Mouse (Mus musculus) T-helper 2 cell (primary cell): ENCODE measurements around the gene Lpin1.

Source experiments
- in situ Hi-C: fragments of 300-600 bp; cut with MboI, MseI; formaldehyde crosslinking; loops from one replicate; pipeline ENCODE4 v1.15.1; 2025; ENCODE audit warnings: high pct_unique_total_duplicates

Gene Lpin1

DNA sequence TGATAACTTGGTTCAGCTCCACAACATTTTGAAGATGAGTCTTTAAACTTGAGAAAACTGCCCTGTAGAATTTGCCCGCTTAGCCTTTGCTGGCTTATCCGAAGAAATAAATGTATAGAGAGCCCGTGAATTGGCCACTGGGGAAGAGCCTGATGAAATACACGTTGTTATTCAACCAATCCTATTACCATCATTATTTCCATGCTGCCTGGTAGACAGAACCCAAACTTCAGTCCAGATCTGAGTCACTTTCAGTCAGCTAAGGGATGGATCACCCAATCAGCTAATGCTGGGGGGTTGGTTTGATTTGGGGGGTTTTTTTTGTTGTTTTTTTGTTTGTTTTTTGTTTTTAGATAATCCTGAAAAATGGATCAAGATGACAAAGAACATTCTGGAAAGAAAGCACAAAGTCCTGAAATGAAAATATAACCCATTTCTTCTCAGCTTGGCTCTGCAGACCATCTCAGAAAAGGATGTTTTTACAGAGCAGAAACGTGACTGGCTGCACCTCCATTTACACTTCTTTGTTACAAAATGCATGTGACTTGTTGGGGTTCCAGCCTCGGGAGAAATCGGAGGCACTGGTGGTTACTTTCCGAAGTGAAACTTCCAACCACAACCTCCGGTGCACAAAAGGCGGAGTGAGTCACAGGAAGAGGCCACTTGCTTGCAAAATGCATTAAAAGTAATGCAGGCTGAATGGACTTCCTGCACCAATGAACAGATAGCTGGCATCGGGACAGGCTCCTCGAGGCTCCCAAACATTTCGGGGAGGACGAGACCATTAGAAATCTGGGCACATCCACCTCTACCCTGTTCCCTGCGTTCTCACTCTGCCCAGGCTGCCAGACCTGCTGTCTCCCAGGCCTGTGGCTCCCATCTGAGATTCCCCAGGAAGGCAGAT lies 78.6 kb downstream of the Lpin1 start:
- in situ Hi-C loops, result loop anchor here (5.0 to 10.0 kb wide), 3 partner anchors 357 to 715 kb away; partner anchors contain the start of gene Trib2

DNA sequence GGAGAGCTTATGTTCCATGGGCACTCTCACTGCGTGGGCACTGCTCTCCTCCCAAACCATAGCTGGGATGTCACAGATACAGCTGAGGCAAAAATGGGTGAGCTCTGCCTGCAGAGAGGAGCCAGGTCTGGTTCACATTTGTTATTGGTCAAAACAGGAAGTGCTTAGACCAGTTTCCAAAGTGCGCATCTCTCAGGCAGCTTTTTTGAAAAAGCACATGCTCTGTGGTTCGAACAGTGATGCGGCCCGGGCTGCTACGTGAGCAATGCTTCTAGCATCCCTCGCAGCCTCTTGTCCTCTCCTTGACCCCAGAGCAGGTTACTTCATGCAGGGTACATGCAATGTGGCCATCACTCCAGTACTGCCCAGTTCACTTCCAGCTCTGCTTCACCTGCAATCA lies 82.1 kb downstream of the Lpin1 start:
- in situ Hi-C loops, result no loop called here

DNA sequence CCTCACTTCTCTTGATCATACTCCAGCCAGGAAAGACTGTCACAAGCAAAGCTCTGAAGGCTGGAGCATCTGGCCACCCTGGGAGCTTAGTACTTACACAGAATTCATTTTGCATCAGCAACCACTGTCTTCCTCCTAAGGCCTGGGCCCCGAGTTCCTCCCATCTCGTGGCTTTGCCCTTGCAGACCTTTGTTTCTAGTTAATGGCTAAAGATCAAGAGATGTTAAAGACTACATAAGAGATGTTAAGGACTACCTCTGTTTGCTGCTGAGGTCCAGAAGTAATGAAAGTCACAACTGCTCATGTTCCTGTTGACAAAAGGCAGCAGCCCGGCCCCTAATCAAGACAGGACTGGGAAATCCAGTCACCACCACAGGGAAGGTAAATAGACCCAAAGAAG lies 82.8 kb downstream of the Lpin1 start:
- in situ Hi-C loops, result no loop called here

DNA sequence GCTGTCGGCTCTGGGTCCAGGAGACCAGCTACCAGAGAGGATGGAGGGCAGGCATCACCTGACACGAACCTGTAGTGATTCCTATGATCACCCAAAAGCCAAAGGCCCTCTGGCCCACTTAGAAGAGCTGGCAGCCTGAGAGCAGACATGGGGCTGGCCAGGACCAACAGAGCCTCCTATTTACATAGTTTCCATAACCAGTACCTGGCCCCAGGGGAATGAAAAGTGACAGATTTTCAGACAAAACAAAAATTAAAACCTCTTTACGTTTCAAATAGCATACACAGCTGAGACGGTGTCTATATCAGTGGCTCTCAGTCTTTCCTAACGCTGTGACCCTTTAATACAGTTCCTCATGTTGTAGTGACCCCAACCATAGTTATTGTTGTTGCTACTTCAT lies 83.9 kb downstream of the Lpin1 start:
- in situ Hi-C loops, result no loop called here

DNA sequence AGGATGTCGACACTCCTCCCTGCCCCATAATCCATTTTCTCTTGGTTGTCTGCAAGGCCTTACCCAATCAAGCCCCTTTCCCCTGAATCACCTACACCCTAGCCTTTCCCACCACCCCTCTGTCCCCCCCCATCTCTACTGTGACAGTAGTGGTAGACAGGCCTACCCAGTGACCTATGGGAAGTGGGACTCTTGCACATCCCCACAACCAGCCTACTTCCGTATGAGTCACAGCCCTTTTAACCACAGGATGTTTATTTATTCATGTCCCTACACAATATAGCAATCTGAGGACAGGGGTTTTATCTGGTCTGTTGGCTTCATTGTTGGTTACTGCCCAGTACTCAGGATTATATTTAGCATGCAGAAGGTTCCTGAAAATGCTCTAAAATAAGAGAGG lies 84.6 kb downstream of the Lpin1 start:
- in situ Hi-C loops, result no loop called here

DNA sequence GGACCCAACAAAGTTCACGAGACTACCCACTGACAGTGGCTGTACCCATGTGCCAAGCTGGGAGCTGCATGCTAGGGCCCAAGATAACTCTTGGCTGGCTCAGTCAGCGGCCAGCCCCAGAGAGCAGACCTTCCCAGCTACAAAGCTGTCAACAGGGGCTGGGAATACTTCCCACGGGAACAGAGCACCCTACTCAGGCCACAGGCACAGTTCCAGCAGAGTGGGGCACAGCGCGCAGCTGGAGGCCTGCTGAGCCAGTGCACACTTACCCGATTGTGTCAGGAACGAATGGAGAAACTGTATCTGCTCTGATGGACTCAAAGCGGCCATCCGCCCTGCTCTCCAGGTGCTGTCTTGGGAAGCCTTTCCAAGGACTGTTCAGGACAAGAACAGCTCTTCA lies 95.6 kb downstream of the Lpin1 start:
- in situ Hi-C loops, result loop anchor here (25.0 kb wide), 1 partner anchor 978 kb away; no protein-coding TSS in a partner anchor

DNA sequence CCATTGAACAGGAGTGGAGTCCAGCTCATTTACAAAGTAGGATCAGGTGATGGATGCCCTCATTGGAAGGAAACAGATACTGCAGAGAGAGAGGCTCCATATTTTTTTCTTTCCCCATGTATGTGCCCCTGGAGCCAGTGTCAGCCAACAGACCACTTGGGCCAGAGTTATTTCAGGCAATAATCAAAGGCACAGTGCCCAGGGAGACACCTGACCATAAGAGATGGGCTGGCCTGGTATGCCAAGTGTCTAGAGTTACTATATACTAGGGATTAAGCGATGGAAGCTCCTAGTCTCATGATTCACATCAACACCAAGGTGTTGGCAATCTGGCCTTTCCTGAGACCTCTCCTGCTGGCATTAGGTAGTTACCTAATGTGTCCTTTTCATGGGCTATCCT lies 97.8 kb downstream of the Lpin1 start:
- in situ Hi-C loops, result loop anchor here (25.0 kb wide), 1 partner anchor 976 kb away; no protein-coding TSS in a partner anchor

DNA sequence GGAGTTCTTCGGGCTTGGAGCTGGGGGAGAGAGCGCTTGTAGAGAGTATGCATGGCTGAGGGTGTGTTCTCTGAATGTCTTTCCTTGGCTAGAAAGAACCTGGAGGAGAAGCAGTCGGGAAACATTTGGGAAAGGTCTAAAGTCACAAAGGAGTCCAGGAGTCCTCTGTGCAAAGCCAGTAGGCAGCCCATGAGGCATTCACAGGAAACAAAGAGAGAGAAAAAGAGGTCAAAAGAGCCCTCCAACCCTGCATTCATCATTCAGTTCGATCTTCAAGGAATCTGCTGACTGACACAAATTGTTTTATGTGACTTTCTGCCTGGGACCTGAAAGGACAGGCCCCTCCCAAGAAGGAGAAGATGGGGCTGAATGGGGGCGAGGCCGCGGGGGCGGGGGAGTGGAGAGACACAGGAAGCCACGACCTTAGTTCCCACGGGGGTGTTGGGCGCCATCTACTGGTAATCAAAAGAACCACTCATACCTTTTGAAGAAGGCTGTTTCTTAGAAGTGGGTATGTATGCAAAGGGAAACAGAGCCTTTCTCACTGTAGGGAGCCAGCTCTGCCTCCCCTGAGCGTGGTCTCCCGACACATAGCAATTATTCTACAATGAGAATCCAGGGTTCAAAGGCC lies 101.5 kb downstream of the Lpin1 start:
- in situ Hi-C loops, result loop anchor here (25.0 kb wide), 1 partner anchor 972 kb away; no protein-coding TSS in a partner anchor

DNA sequence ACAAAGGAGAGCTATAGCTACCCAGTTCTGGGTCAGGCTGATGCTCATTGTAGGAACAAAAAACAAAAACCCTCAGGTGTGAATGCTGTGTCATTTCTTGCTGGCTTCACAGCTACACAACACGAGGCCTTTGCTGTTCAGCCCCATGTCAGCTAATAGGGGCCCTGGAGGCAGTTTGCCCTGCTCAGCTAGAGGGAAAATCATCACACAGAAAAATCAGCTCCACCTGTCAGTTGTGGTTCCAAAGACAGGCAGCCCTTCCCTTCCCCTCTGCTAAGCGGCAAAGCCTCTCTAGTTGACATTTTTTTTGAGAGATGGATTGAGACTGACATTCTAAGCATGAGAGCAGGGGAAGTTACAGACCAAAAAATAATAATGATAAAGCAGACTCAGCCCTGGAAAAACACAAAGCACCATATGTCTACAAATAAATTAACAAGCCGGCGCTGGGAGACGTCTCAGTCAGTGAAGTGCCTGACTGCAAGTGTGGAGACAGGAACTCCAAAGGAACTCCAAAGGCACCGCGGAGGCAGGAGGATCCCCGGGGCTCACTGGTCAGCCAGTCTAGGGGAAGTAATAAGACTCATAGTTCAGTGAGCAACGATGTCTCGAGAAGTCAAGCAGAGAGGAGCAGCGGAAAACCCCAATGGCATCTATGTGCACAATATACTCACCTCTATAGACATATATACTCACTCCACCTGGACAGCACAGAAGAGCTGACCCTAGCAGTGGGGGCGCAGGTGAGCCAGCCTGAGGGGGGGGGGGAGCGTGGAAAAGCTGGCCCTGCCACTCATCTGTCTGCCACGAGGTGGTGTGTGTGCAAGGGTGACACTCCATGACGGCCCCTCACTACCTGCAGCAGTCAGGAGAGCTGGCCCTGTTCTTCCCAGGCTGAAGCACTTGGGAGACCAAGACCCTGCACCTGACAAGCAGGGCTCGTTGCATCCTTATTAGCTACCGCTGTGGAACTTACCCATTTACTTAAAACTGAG lies 103.7 kb downstream of the Lpin1 start:
- in situ Hi-C loops, result loop anchor here (25.0 kb wide), 1 partner anchor 970 kb away; no protein-coding TSS in a partner anchor

DNA sequence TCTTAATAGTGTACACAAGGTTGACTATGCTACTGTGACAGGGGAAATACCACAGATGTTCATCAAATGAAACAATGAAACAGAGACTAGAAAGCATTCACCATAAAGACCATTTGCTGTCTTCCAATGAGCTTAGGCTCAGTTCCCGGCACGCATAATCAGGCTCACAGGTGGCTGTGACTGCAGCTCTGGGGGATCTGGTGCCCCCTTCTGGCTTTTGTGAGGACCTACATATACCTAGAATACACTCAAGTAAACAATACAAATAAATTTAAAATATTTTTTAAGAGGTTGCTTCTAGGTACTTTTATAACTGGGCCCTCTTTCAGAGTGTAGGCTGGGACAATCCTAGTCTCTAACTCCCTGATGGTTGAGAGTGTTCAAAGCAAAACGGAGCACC lies 106.5 kb downstream of the Lpin1 start:
- in situ Hi-C loops, result loop anchor here (25.0 kb wide), 1 partner anchor 967 kb away; no protein-coding TSS in a partner anchor

DNA sequence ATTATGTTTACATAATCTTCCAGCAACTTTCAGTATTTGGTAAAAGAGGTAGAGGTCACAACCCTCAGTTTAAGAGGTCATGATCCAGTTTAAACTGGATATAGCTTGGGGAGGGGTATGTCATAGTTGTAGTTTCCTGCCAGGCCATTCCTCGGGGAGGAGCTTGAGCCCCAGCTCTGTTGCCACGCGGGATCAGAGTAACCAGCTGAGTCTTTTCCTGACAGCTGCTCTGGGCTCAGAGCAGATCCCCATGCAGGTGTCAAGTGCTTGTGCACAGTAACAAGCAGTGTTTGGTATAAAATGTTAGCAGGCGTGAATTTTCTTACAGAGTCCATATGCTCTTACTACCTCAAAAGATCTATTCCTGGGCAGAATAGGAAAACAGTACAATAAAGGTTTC lies 112.8 kb downstream of the Lpin1 start:
- in situ Hi-C loops, result no loop called here

DNA sequence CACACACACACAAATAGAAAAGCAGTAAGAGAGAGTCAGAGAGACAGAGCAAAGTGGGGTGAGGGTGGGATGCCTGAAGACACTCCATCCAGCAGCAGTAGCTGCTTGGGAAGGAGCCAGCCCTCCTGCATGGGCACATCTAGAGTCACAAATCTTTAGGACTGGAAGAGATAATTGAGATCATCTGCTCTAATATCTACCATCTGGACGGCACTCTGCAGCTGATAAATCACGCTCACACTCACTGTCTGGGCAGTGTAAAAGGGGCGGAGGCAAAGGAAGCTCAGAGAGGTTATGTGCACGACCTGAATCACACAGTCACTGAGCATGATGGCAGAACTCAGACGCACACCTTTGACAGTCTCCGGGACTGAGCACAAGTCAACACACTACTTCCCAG lies 118.1 kb downstream of the Lpin1 start:
- in situ Hi-C loops, result no loop called here

DNA sequence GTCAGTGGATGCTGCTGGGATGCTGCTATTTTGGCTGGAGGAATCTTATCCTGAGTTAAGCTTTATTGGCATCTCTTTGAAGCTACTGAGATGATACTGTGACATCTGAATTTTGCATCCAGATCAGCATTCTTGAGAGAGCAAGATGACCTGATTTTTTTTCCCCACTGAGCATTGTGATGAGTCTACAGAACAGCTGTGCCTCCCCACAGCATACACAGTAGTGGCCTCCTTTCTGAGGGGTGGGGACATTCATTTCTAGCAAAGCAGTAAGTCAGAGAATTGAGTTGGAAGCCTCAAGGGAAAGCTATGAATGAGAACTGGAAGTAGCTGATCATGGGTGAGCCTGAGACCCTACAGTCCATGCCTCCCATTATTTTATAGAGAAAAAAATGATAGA lies 121.9 kb downstream of the Lpin1 start:
- in situ Hi-C loops, result no loop called here

DNA sequence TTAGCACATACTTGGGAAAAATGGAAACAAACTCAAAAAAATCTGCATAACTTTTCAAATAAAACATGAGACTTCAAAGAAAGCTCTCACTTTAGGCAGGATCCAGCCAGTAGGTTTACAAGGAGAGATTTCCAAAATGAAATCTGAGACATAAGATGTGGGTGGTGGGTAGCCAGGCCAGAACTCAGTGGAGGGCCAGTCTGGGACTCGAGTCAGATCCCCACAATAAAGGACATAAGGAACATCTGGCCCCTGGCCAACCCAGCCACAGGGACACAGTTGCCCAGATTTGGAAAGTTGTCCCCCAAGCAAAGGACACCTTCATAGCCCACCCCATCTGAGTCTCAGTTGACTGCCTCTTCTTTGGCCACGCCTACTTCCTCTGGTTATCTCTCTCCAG lies 123.3 kb downstream of the Lpin1 start:
- in situ Hi-C loops, result no loop called here
